Mouse (Mus musculus): ENCODE measurements at regions not wholly inside any gene's neighbourhood (a gene's known extent, or its start where the extent isn't known, plus 50 kb on each side); places are given as distances from the start of the nearest gene placed in this dataset.

- no peak for DNase-seq
These were observed 109.4 kb upstream of the Prickle1 start for GRCm38 (mm10) chr15:93705109-93705508.

- no peak for DNase-seq
These were observed 105.3 kb upstream of the Prickle1 start for GRCm38 (mm10) chr15:93701017-93701416.

DNA sequence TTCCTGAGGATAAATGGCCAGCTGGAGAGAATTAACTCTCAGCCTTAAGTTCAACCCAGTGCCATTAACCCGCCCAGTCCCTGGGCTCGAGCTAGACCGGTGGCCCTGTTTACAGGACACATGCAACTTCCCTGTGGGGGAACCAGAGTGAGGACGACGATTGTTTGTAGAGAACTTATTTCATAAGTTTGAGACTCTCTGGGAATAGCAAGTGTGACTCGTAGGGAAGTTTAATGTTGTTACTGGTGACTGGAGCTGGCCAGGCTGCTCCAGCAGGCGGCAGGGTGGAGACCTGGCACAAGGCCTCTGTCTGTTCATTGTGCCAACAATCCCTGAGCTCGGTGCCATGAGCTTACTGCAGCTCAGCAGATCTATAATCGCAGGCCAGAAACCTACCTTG, 104.3 kb upstream of the Prickle1 start:
- DNase-seq, result peak; percentile 52

DNA sequence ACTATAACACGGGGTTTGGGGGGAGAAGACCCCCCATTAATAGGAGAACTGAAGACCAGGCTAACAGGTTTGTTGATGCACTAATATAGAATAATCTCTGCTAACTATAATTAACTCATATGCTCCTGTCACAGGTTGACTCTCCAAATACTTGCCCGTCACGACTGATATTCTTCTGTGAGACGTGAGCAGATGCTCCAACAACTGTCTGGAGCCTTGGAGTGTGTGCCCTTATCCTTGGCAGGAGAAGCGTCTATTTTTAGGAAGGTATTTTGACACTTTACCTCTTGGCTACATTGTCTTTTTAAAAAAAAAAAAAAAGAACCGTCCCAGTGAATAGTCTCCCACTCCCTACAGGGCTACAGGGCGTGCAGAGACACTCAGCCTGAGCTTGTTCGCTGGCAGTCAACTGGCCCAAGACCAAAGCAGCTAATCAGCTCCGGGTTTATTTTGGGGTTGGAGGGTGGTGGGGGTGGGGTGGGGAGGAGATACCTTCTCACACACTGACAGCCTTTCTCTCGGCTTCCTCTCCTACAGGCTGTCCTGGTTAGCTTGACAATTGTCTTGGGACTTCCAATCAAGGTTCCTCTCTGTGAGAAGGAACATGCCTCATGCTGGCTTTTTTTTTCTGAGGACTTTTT, 102.6 kb upstream of the Prickle1 start:
- no peak for DNase-seq

- no peak for DNase-seq
These were observed 95.0 kb upstream of the Prickle1 start for GRCm38 (mm10) chr15:93690717-93691116.

GRCm38 (mm10) chr15:93690011-93690410, 94.3 kb upstream of the Prickle1 start:
- DNase-seq, result no peak

DNA sequence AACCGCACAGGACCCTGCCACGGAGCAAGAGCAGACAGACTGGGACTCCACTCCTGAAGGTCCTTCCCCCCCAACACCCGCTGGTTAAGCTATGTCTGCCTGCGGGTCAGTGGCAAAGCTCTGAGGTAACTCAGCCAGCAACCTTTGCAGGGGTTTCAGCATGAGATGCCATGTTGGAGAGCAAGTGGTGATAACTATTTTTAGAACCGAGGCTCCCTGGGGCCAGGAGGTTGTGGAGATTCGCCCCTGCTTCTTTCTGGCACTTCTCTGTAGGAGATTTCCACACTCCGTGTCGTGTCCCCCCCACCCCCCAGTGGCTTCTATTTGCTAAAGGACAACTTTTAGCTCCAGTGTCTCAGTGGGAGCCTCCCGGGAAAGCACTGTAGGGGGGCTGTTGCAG, 90.7 kb upstream of the Prickle1 start:
- DNase-seq, result no peak

- no peak for DNase-seq
These were observed 85.9 kb upstream of the Prickle1 start for GRCm38 (mm10) chr15:93681602-93682001.

DNA sequence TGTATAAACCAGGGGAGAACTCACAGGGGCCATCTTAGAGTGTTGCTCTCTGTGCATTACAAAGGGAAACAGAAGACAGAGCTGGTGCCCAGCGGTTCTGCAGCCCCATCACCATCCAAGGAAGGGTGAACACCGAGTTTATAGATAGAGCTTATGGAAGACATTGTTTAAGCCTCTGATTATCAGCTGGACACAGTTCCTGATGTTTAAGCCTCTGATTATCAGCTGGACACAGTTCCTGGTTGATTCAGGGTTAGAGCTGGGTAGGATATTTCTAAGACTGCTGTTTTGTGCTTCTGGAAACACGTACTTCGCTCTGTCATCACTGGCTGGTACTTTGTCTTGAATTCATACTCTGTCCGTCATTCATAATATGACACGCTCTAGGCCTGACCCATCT, 79.9 kb upstream of the Prickle1 start:
- DNase-seq, result no peak

- DNase-seq, result no peak
These were observed 78.3 kb upstream of the Prickle1 start for GRCm38 (mm10) chr15:93673976-93674375.

- no peak for DNase-seq
These were observed 68.2 kb upstream of the Prickle1 start for GRCm38 (mm10) chr15:93663876-93664275.

GRCm38 (mm10) chr15:93662601-93663000, 66.9 kb upstream of the Prickle1 start:
- no peak for DNase-seq

DNA sequence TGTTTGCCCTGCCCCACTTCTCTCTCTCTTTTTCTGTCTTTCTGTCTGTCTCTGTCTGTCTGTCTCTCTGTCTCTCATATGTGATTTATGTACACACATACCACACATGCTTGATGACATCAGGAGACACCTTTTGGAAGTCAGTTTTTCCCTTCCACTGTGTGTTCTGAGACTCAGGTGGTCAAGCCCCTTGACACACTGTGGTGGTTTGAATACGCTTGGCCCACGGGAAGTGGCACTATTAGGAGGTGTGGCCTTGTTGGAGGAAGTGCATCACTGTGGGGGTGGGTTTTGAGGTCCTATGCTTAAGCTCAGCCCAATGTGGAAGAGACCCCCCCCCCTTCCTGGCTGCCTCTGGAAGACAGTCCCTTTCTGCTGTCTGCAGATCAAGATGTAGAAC, 66.1 kb upstream of the Prickle1 start:
- DNase-seq, result no peak

GRCm38 (mm10) chr15:93660952-93661648, 65.4 kb upstream of the Prickle1 start:
- DNase-seq, result no peak

DNA sequence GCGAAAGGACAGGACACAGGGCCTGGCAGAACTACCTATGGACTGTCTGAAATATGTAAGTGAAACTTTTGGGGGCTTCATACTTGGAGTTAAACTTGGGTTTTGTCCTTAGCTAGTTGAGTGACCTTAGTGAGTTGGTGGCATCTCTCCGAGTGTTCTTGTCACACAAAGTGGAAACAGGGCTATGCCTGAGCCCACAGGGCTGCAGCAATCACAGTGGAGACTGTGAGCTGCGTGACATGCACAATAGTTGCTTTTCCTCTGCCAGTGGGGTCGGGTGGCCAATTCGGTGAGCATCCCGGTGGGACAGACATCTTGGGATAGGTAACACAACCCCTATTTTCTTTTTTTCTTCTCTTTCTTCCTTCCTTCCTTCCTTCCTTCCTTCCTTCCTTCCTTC, 61.5 kb upstream of the Prickle1 start:
- DNase-seq, result no peak

DNA sequence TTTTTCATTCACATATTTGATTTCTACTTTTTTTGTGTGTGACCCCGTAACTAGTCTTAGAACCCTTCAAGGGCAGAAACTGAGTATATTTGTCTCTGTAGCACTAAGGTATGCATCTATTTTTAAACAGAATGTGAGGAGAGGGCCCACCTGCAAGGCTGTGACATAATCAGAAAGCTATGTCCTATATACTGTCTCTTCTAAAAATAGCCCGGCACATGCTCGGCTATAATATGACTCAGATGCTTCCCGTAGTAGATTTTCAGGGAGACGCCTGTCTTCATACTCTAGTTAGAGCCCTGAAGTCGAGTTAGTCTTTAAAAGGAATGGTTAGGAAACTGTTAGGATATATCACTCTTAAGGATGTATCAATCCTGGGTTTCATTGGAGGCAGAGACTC, 61.0 kb upstream of the Prickle1 start:
- no peak for DNase-seq

- no peak for DNase-seq
These were observed 60.1 kb upstream of the Prickle1 start for GRCm38 (mm10) chr15:93655743-93656142.

GRCm38 (mm10) chr15:93655243-93655642, 59.6 kb upstream of the Prickle1 start:
- DNase-seq, result peak; percentile 26

- no peak for DNase-seq
These were observed 57.7 kb upstream of the Prickle1 start for GRCm38 (mm10) chr15:93653378-93653777.

DNA sequence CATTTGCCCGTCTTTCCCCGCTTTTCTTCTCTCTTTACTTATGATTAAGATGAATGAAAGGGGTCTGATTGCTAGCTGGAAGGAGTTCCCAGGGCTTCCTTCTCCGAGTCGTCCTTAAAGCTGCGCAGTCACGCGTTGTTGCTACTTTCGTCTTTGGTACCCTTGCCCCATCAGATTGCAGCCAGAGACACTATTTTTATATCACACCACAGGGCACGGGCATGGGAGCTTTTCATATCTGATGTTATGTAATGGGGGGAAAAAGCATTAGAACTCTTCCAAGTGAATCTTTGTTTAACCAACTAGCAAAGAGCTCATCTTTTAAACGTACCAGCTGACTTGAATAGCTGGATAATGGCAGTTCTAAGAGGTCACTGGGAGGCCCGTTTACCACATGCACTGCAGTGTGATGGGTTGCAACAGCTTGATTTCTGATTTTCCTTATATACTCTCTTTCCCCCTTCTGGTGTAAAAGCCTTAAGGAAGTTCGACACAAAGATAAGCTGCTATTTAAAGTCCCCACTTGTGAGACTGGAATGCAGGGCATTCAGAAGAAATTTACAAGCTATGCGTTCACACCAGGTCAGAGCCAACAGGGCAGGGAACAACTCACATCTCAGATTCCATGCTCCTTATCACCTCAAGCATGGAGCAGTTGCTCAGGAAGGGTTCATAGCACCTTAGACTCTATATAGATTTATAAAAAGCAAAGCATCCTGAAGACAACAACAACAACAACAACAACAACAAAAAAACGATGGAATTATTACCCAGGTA, 55.5 kb upstream of the Prickle1 start:
- no peak for DNase-seq

- no peak for DNase-seq
These were observed 54.4 kb upstream of the Prickle1 start for GRCm38 (mm10) chr15:93650009-93650522.

DNA sequence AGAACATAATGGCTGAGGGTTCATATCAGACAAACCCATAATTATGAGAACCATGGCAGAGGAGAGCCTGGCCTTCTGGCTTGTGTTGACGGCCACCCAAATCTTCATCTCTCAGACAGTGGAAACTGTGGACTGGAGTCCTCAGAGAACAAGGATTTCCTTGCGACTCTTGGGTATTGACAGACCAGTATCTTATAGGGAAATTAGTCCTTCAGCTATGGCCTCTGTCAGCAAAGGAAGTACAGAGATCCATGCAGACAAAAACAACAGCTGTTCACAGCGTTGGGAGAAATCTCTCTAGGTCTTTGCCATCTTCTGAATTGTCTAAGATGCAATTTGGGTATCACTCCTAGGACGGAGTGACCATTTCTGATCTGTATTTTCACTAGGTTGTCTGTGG, 53.0 kb upstream of the Prickle1 start:
- DNase-seq, result no peak

DNA sequence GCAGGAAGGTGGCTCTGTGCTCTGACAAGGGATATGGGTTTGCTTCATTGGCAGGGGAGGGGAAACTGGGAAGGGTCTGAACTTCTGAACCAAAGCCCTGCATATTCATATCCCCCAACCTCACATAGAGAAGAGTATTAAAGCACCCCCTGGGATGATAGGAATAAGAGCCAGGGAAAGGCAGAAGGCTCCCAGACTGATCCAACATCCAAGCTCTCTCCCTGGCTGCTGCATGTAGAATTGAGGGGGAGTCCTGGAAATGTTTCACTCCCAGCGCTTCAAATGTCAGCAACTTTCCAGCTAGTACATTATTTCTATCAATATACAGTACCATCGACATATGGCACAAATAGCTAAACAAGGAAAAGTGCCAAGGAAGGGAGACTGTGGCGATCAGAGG, 51.1 kb upstream of the Prickle1 start:
- DNase-seq, result no peak

Measured in adrenal gland, postnatal 25 days (tissue).